Mouse (Mus musculus): Measurements from ENCODE around the gene Usp50.

DNA sequence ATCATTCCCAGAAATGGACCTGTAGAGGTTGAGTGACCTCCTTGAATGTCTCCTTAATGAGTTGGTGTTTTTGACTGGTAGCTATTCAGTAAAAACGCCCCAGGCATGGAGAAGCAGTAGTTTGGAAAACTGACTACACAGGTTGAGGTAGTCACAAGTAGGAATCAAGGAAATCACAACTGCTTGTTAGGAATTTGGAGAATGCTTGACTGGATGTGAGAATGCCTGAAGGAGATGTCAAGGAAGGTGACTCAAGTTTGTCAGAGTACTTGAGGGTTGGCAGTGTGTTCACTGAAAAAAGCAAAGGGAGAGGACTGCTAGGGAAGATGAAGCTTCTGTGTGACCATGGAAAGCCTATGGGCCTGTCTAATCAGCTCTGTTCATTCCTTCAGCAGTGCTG, 105.9 kb downstream of the Usp50 start:
- TF ChIP-seq CTCF (IDR thresholded peaks at IDR 0.05; ENCODE audit: borderline replicate concordance, control insufficient read depth, extremely low read depth, insufficient read depth, low read length, poor library complexity) (no peak), POLR2A (IDR thresholded peaks at IDR 0.05; ENCODE audit: control insufficient read depth, extremely low read depth, insufficient read depth, low read length, poor library complexity) (no peak)

All from thymus, adult 2 months (tissue).